Mouse (Mus musculus) kidney, embryonic 14.5 days (tissue): Measurements from ENCODE around the gene Tmem274. TPM values are rescaled to one million over a fixed set of nuclear protein-coding genes. Genes with fewer than 3 reads are reported as not detected.

ENCODE experiments used
- ATAC-seq: fragments of 200-750 bp; cut with Nextera tagmentation; 2 replicates; pipeline ENCODE4 v1.8.0; 2017; ENCODE audit warnings: moderate number of reproducible peaks, mild to moderate bottlenecking, moderate TSS enrichment, moderate library complexity; ENCODE audit not compliant: low FRiP score, low TSS enrichment
- H3K27ac ChIP-seq: fragments of 300-500 bp; sonication (generic); 2 replicates; pipeline ENCODE4 v1.5.1; 2014; ENCODE audit warnings: low read depth, mild to moderate bottlenecking, low read length, moderate library complexity, mixed read lengths
- H3K27me3 ChIP-seq: fragments of 300-500 bp; sonication (generic); 2 replicates; pipeline ENCODE4 v1.6.1; 2014; ENCODE audit warnings: mild to moderate bottlenecking, low read length; ENCODE audit not compliant: control insufficient read depth, insufficient read depth
- H3K36me3 ChIP-seq: fragments of 300-500 bp; sonication (generic); 2 replicates; pipeline ENCODE4 v1.6.1; 2014; ENCODE audit warnings: low read length, mixed read lengths; ENCODE audit not compliant: control insufficient read depth, insufficient read depth
- H3K4me1 ChIP-seq: fragments of 300-500 bp; sonication (generic); 2 replicates; pipeline ENCODE4 v1.6.1; 2014; ENCODE audit warnings: low read length, mixed read lengths; ENCODE audit not compliant: control insufficient read depth, insufficient read depth
- H3K4me2 ChIP-seq: fragments of 300-500 bp; sonication (generic); replicated peaks from 2 replicates; pipeline ENCODE4 v1.6.1; 2014; ENCODE audit warnings: low read depth, mild to moderate bottlenecking, low read length
- H3K4me3 ChIP-seq: fragments of 300-500 bp; sonication (generic); 2 replicates; pipeline ENCODE4 v1.5.1; 2014; ENCODE audit warnings: mild to moderate bottlenecking, low read length
- H3K9ac ChIP-seq: fragments of 300-500 bp; sonication (generic); 2 replicates; pipeline ENCODE4 v1.6.1; 2014; ENCODE audit warnings: low read depth, mild to moderate bottlenecking, low read length, moderate library complexity
- H3K9me3 ChIP-seq: fragments of 300-500 bp; sonication (generic); 2 replicates; pipeline ENCODE4 v1.6.1; 2016; ENCODE audit warnings: low read length; ENCODE audit not compliant: control insufficient read depth
- WGBS: fragments of 180-500 bp; shearing (Covaris S2); extraction: QIAGEN DNeasy Blood & Tissue Kit; methylation state at CpG from one replicate; pipeline ENCODE4 v1.1.7; 2014; 5-methylcytosine and 5-hydroxymethylcytosine counted together
- polyA plus RNA-seq: library from polyadenylated mRNA; unstranded; fragments of >200 nt; fragmentation: Nextera tagmentation; extraction: Ambion mirVana; gene quantifications from 2 replicates; pipeline ENCODE4 v1.2.1, GENCODE M21; 2014

The Tmem274 gene
- polyA plus RNA-seq, 1 experiment from 2014 or later, result 0.38 TPM

- Histone ChIP-seq H3K27ac (no peak overlapping the region), H3K4me2 (no peak overlapping the region), H3K27me3 (no peaks in the 10 kb centered on the region), H3K9me3 (no peaks in the 10 kb centered on the region), H3K9ac (no peak overlapping the region), H3K4me1 (no peaks in the 10 kb centered on the region), H3K36me3 (no peaks in the 10 kb centered on the region), H3K4me3 (no peak overlapping the region)
- WGBS, result 75% methylated on average over 7 of the region's 7 CpGs
- no peak for ATAC-seq
Measured at GRCm38 (mm10) chr4:149461579-149462304, 15.4 kb upstream of the Tmem274 start.

GRCm38 (mm10) chr4:149462305-149462971 is 14.7 kb upstream of the Tmem274 start:
- no peak overlapping the region for H3K4me2 ChIP-seq
- no peaks in the 10 kb centered on the region for H3K27me3 ChIP-seq
- no peaks in the 10 kb centered on the region for H3K9me3 ChIP-seq
- H3K27ac ChIP-seq, result no peak overlapping the region
- H3K4me1 ChIP-seq, result no peaks in the 10 kb centered on the region
- no peak overlapping the region for H3K9ac ChIP-seq
- 78% methylated on average over 6 of the region's 6 CpGs for WGBS
- no peak for ATAC-seq
- no peaks in the 10 kb centered on the region for H3K36me3 ChIP-seq
- H3K4me3 ChIP-seq, result no peak overlapping the region

- 71% methylated on average over 6 of the region's 6 CpGs for WGBS
- H3K36me3 ChIP-seq, result peaks cover 1% of the 10 kb centered on the region
- H3K9ac ChIP-seq, result no peak overlapping the region
- H3K27ac ChIP-seq, result no peak overlapping the region
- ATAC-seq, result no peak
- no peaks in the 10 kb centered on the region for H3K4me1 ChIP-seq
- no peaks in the 10 kb centered on the region for H3K27me3 ChIP-seq
- H3K9me3 ChIP-seq, result no peaks in the 10 kb centered on the region
- no peak overlapping the region for H3K4me2 ChIP-seq
- H3K4me3 ChIP-seq, result no peak overlapping the region
Measured at GRCm38 (mm10) chr4:149463435-149463950, 13.7 kb upstream of the Tmem274 start.

- no peak for ATAC-seq
- Histone ChIP-seq H3K9me3 (no peaks in the 10 kb centered on the region), H3K9ac (no peak overlapping the region), H3K4me2 (no peak overlapping the region), H3K4me3 (no peak overlapping the region), H3K27ac (no peak overlapping the region), H3K4me1 (no peaks in the 10 kb centered on the region), H3K36me3 (peaks cover 16% of the 10 kb centered on the region), H3K27me3 (no peaks in the 10 kb centered on the region)
- WGBS, result 90% methylated on average over 3 of the region's 3 CpGs
Measured at GRCm38 (mm10) chr4:149469557-149469956, 7.6 kb upstream of the Tmem274 start.

- no peak overlapping the region for H3K4me3 ChIP-seq
- 70% methylated on average over 7 of the region's 7 CpGs for WGBS
- H3K9me3 ChIP-seq, result no peaks in the 10 kb centered on the region
Measured at GRCm38 (mm10) chr4:149475096-149475495, 2.1 kb upstream of the Tmem274 start.

GRCm38 (mm10) chr4:149484566-149484965 is 7.4 kb downstream of the Tmem274 start:
- Histone ChIP-seq H3K4me3 (peak overlapping the region; percentile 86), H3K9me3 (no peaks in the 10 kb centered on the region), H3K27me3 (no peaks in the 10 kb centered on the region), H3K4me2 (peak overlapping the region; percentile 88), H3K4me1 (peaks cover 11% of the 10 kb centered on the region), H3K36me3 (peaks cover 30% of the 10 kb centered on the region), H3K27ac (peak overlapping the region; percentile 52), H3K9ac (peak overlapping the region; percentile 88)
- WGBS, result 54% methylated on average over 3 of the region's 3 CpGs
- peak; percentile 3; the same call in 1 of the 2 replicates for ATAC-seq

More at GRCm38 (mm10) chr4:149475096-149475495, 2.1 kb upstream of the Tmem274 start:
- no peak for ATAC-seq
- Histone ChIP-seq H3K36me3 (peaks cover 11% of the 10 kb centered on the region; the same call in 1 of the 2 replicates), H3K9ac (no peak overlapping the region), H3K4me2 (no peak overlapping the region), H3K27ac (no peak overlapping the region), H3K27me3 (no peaks in the 10 kb centered on the region), H3K4me1 (no peaks in the 10 kb centered on the region)

GRCm38 (mm10) chr4:149485053-149485824 is 8.1 kb downstream of the Tmem274 start, which contains the start of the genes Nmnat1 and Lzic:
Gene Nmnat1 (minus strand): TSS chr4:149485202.
Gene Lzic (plus strand): TSS chr4:149485229.
- Histone ChIP-seq H3K9ac (peak within 1 kb of the TSS; percentile 88), H3K4me2 (peak within 1 kb of the TSS; percentile 88), H3K9me3 (no peaks in the 10 kb centered on the region), H3K27me3 (no peaks in the 10 kb centered on the region), H3K36me3 (peaks cover 36% of the 10 kb centered on the region), H3K4me3 (peak within 1 kb of the TSS; percentile 86), H3K27ac (peak within 1 kb of the TSS; percentile 52), H3K4me1 (peaks cover 11% of the 10 kb centered on the region)
- under 1% methylated on average over 60 of the region's 60 CpGs for WGBS
- ATAC-seq, result peak; percentile 98

GRCm38 (mm10) chr4:149485825-149486206 is 8.6 kb downstream of the Tmem274 start:
- Histone ChIP-seq H3K9me3 (no peaks in the 10 kb centered on the region), H3K9ac (peak overlapping the region; percentile 88), H3K36me3 (peaks cover 36% of the 10 kb centered on the region), H3K4me3 (peak overlapping the region; percentile 86), H3K27me3 (no peaks in the 10 kb centered on the region), H3K4me1 (peaks cover 11% of the 10 kb centered on the region), H3K27ac (peak overlapping the region; percentile 52), H3K4me2 (peak overlapping the region; percentile 88)
- ATAC-seq, result peak; percentile 18; the same call in 1 of the 2 replicates
- 2% methylated on average over 10 of the region's 10 CpGs for WGBS
